Mouse (Mus musculus) stomach, postnatal 0 days (tissue): ENCODE measurements around the gene Adamts16. TPM values are rescaled to one million over a fixed set of nuclear protein-coding genes. Genes with fewer than 3 reads are reported as not detected.

ENCODE experiments used
- ATAC-seq: fragments of 200-750 bp; cut with Nextera tagmentation; 2 replicates; pipeline ENCODE4 v1.8.0; 2017; ENCODE audit not compliant: low FRiP score, low TSS enrichment
- DNase-seq: peaks from one replicate; pipeline ENCODE4 v3.0.0-alpha.2; 2016; ENCODE audit warnings: low spot score
- H3K27ac ChIP-seq: fragments of 300-500 bp; sonication (generic); replicated peaks from 2 replicates; pipeline ENCODE4 v1.5.1; 2014; ENCODE audit warnings: mild to moderate bottlenecking, control low read depth
- H3K27me3 ChIP-seq: fragments of 300-500 bp; sonication (generic); 2 replicates; pipeline ENCODE4 v1.6.1; 2014; ENCODE audit warnings: low read length; ENCODE audit not compliant: control insufficient read depth, insufficient read depth
- H3K36me3 ChIP-seq: fragments of 300-500 bp; sonication (generic); 2 replicates; pipeline ENCODE4 v1.6.1; 2014; ENCODE audit warnings: low read length, mixed read lengths; ENCODE audit not compliant: control insufficient read depth, insufficient read depth
- H3K4me1 ChIP-seq: fragments of 300-500 bp; sonication (generic); replicated peaks from 2 replicates; pipeline ENCODE4 v1.6.1; 2014; ENCODE audit warnings: antibody characterized with exemption; ENCODE audit not compliant: control insufficient read depth, insufficient read depth
- H3K4me2 ChIP-seq: fragments of 300-500 bp; sonication (generic); replicated peaks from 2 replicates; pipeline ENCODE4 v1.6.1; 2014; ENCODE audit warnings: low read depth, mild to moderate bottlenecking, control low read depth, moderate library complexity
- H3K4me3 ChIP-seq: fragments of 300-500 bp; sonication (generic); 2 replicates; pipeline ENCODE4 v1.5.1; 2014; ENCODE audit warnings: low read depth, low read length, control low read depth
- H3K9ac ChIP-seq: fragments of 300-500 bp; sonication (generic); 2 replicates; pipeline ENCODE4 v1.6.1; 2014; ENCODE audit warnings: mild to moderate bottlenecking, low read length, control low read depth, mixed read lengths
- H3K9me3 ChIP-seq: fragments of 300-500 bp; sonication (generic); 2 replicates; pipeline ENCODE4 v1.6.1; 2016; ENCODE audit warnings: low read length; ENCODE audit not compliant: control insufficient read depth
- CTCF ChIP-seq: IDR thresholded peaks from 2 replicates; pipeline ENCODE4 v1.5.1; 2016; ENCODE audit warnings: antibody characterized with exemption, low read depth, mild to moderate bottlenecking, moderate library complexity
- EP300 ChIP-seq: optimal IDR thresholded peaks from 2 replicates; pipeline ENCODE3; 2016; ENCODE audit warnings: antibody characterized with exemption
- WGBS: fragments of 180-500 bp; shearing (Covaris S2); extraction: QIAGEN DNeasy Blood & Tissue Kit; methylation state at CpG from one replicate; pipeline ENCODE4 v1.1.7; 2014; 5-methylcytosine and 5-hydroxymethylcytosine counted together
- polyA plus RNA-seq: library from polyadenylated mRNA; unstranded; fragments of >200 nt; fragmentation: Nextera tagmentation; extraction: Ambion mirVana; gene quantifications from 2 replicates; pipeline ENCODE4 v1.2.1, GENCODE M21; 2015

Adamts16 gene
- polyA plus RNA-seq, 1 experiment from 2014 or later = 0.75 TPM

DNA sequence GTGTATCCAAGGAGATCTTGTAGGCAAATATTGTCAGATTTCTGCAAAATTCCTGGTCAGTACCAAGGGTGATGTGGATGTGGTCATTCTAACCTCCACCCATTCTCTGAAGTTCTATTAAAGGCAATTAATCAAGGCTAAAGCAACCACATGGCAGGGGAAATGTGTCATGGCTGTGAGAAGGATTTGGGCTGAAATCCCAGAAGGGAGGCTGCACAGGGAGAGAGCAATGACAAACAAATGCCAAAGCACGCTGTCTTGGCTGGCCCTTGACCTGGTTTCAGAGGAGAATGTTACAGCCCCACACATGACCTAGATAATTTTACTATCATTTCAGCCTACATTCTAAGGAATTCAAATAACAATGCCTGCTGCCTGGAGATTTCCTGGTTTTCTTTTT lies 52.6 kb downstream of the Adamts16 start:
- no peaks in the 10 kb centered on the region for H3K36me3 ChIP-seq
- H3K27me3 ChIP-seq = no peaks in the 10 kb centered on the region
- no peak overlapping the region for H3K9ac ChIP-seq
- DNase-seq = no peak
- H3K4me1 ChIP-seq = no peaks in the 10 kb centered on the region
- ATAC-seq = no peak
- WGBS = 60% methylated on average over 1 of the region's 1 CpGs
- no peaks in the 10 kb centered on the region for H3K9me3 ChIP-seq
- H3K27ac ChIP-seq = no peak overlapping the region
- H3K4me3 ChIP-seq = no peak overlapping the region
- no peak for TF ChIP-seq EP300
- no peak for TF ChIP-seq CTCF
- H3K4me2 ChIP-seq = no peak overlapping the region

DNA sequence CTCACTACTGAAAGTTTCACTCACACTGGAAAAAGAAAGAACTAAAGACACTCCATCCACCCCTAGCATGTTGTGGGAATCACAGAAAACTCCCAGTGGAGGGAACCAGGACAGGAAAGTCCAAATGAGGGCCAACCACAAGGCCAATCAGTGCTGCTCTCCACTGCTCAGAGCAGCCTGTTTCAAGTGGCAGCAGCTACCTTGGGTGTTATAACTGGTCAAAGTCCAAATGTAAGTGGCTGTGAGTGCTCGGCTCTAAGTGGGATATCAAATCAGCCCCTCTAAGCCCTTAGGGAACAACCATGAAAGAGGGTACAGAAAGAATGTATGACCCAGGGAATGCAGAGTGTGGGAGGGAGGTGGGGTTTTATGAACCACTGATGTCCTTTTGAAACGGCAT lies 56.5 kb downstream of the Adamts16 start:
- DNase-seq = no peak
- no peak for TF ChIP-seq EP300
- TF ChIP-seq CTCF = no peak

GRCm38 (mm10) chr13:70784126-70784525 lies 57.5 kb downstream of the Adamts16 start:
- WGBS = 53% methylated on average over 5 of the region's 5 CpGs
- H3K36me3 ChIP-seq = no peaks in the 10 kb centered on the region
- H3K4me1 ChIP-seq = no peaks in the 10 kb centered on the region; the same call in 1 of the 2 replicates
- no peak overlapping the region for H3K27ac ChIP-seq
- no peak overlapping the region for H3K4me2 ChIP-seq
- H3K4me3 ChIP-seq = no peak overlapping the region
- H3K9me3 ChIP-seq = no peaks in the 10 kb centered on the region
- ATAC-seq (no peak), DNase-seq (no peak)
- TF ChIP-seq CTCF = peak; percentile 55
- no peak for TF ChIP-seq EP300
- no peaks in the 10 kb centered on the region for H3K27me3 ChIP-seq
- H3K9ac ChIP-seq = no peak overlapping the region

More for the DNA sequence above, 56.5 kb downstream of the Adamts16 start:
- H3K27ac ChIP-seq = no peak overlapping the region
- no peak overlapping the region for H3K9ac ChIP-seq
- H3K4me1 ChIP-seq = no peaks in the 10 kb centered on the region
- ATAC-seq = no peak
- H3K4me2 ChIP-seq = no peak overlapping the region
- H3K36me3 ChIP-seq = no peaks in the 10 kb centered on the region
- WGBS = 80% methylated on average over 2 of the region's 2 CpGs
- no peak overlapping the region for H3K4me3 ChIP-seq
- no peaks in the 10 kb centered on the region for H3K27me3 ChIP-seq
- H3K9me3 ChIP-seq = no peaks in the 10 kb centered on the region

- Histone ChIP-seq H3K36me3 (no peaks in the 10 kb centered on the region), H3K27me3 (no peaks in the 10 kb centered on the region), H3K9me3 (no peaks in the 10 kb centered on the region), H3K4me3 (no peak overlapping the region), H3K4me2 (no peak overlapping the region), H3K9ac (no peak overlapping the region), H3K27ac (no peak overlapping the region), H3K4me1 (no peaks in the 10 kb centered on the region; the same call in 1 of the 2 replicates)
- 44% methylated on average over 7 of the region's 7 CpGs for WGBS
- TF ChIP-seq CTCF (no peak), EP300 (no peak)
- DNase-seq (no peak), ATAC-seq (no peak)
Observed at GRCm38 (mm10) chr13:70779781-70780180, 61.8 kb downstream of the Adamts16 start.

DNA sequence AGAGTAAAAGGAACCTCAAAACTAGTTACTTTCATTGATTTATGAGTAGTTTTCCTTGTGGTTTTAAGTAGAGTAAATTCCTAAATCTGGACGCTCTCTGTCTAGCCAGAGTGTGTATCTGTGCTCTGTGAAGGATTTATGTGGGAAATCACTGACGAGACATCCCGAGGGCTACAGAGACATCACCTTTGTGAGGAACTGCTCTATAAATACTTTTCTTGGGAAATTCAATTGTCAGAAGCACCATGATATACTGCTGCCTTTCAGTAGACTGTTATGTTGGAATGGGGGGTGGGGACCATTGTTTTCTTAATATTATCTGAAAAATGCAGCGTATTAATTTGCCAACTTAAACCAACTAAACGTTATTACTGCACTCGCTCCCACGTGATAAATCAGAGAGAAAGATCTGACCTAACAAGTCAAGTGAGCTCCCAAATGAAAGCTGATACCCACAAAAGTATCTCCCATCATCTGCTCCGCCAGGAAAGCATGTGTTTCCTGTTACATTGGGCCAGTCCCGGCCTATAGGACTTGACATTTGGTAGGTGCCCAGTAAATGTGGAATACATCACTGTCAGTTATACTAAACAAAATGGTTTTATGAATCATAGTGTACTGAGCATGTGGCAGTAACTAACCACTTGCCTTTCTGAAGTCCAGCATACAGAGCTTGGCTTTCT lies 62.6 kb downstream of the Adamts16 start:
- no peaks in the 10 kb centered on the region for H3K36me3 ChIP-seq
- no peaks in the 10 kb centered on the region for H3K27me3 ChIP-seq
- H3K4me3 ChIP-seq = no peak overlapping the region
- no peaks in the 10 kb centered on the region for H3K9me3 ChIP-seq
- no peaks in the 10 kb centered on the region; the same call in 1 of the 2 replicates for H3K4me1 ChIP-seq
- WGBS = 35% methylated on average over 9 of the region's 9 CpGs
- TF ChIP-seq EP300 (no peak), CTCF (no peak)
- no peak overlapping the region for H3K27ac ChIP-seq
- no peak for DNase-seq
- no peak for ATAC-seq
- H3K9ac ChIP-seq = no peak overlapping the region
- no peak overlapping the region for H3K4me2 ChIP-seq

GRCm38 (mm10) chr13:70771100-70771499 lies 70.5 kb downstream of the Adamts16 start:
- no peaks in the 10 kb centered on the region for H3K4me1 ChIP-seq
- H3K9me3 ChIP-seq = no peaks in the 10 kb centered on the region
- H3K27ac ChIP-seq = no peak overlapping the region
- no peaks in the 10 kb centered on the region for H3K36me3 ChIP-seq
- no peak for DNase-seq
- no peaks in the 10 kb centered on the region for H3K27me3 ChIP-seq
- no peak for ATAC-seq
- 51% methylated on average over 6 of the region's 6 CpGs for WGBS
- no peak overlapping the region for H3K9ac ChIP-seq
- H3K4me3 ChIP-seq = no peak overlapping the region
- no peak overlapping the region for H3K4me2 ChIP-seq
- TF ChIP-seq EP300 (no peak), CTCF (no peak)
